Mouse (Mus musculus) heart, adult 2 months (tissue): ENCODE results near the gene Tmem217.

Experiments
- CTCF ChIP-seq: fragments of 200-600 bp; IDR thresholded peaks from 2 replicates; pipeline ENCODE4 v1.8.1; 2022; ENCODE audit warnings: antibody characterized with exemption, mild to moderate bottlenecking, moderate library complexity
- EP300 ChIP-seq: fragments of 200-500 bp; IDR thresholded peaks from 2 replicates; pipeline ENCODE4 v1.6.1; 2011; ENCODE audit warnings: low read depth, low read length, control low read depth; ENCODE audit not compliant: insufficient read depth
- POLR2A ChIP-seq: fragments of 200-500 bp; IDR thresholded peaks from 2 replicates; pipeline ENCODE4 v1.6.1; 2011; ENCODE audit warnings: mild to moderate bottlenecking, low read depth, low read length, control low read depth; ENCODE audit not compliant: insufficient read depth

DNA sequence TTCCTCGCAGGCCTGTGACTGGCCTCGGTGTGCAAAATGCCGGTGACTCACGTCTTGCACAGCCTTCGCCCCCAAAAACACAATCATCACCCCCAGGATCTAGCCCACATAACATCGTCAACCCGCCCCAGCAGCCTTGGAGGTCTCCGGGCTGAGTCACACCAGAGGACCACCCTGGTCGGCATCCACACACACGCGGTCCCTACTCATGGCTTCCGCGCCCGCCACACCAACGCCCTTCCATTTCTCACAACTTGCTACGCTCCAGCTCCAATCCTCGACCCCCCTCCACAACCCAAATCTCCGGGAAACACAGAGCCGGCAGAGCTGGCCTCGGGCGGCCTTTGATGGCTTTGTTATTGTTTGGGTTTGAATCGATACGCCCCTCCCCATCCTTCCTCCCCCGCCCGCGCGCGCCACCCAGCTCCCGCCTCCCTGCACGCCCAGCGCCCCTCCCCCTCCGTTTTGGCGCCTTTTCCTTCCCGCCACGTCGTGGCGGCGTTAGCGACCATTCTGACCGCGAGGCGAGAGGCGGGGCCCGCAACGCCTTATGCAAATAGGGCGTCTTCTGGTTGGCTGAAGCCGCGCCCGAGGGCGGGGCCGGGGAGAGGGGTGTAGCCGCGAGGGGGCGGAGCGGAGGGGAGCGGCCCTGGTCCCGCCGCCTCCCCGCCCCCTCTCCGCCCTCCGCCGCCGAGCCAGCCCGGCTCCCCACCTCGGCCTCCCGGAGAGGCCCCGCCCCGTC, 62.0 kb downstream of the Tmem217 start:
- TF ChIP-seq CTCF (no peak), POLR2A (peak; percentile 93), EP300 (peak; percentile 69; the same call in 1 of the 2 replicates)
